Mouse (Mus musculus) ES-E14 (cell line): Measurements from ENCODE around the gene Msi2. TPM values are rescaled to one million over a fixed set of nuclear protein-coding genes. Genes with fewer than 3 reads are reported as not detected.
A peak's percentile ranks its signal among the peaks of the same experiment; 100 is the strongest.

ENCODE experiments used
- DNase-seq: peaks from one replicate; pipeline ENCODE4 v3.0.0-alpha.2; 2013; ENCODE audit warnings: low read depth, low spot score
- H3K27ac ChIP-seq: 2 replicates; pipeline ENCODE4 v1.5.1; 2012; ENCODE audit warnings: low read depth, mild to moderate bottlenecking, low read length, moderate library complexity, mixed read lengths; ENCODE audit not compliant: poor library complexity, insufficient read depth, severe bottlenecking
- H3K36me3 ChIP-seq: 2 replicates; pipeline ENCODE4 v1.6.1; 2012; ENCODE audit warnings: mild to moderate bottlenecking, low read length, moderate library complexity, mixed read lengths; ENCODE audit not compliant: control insufficient read depth, poor library complexity, insufficient read depth, severe bottlenecking
- H3K4me1 ChIP-seq, 2 experiments: fragments of 150-350 bp in 1 of 2; sonication (generic) in 1 of 2; 2 replicates each; pipeline ENCODE4 v1.6.1; 2012; ENCODE audit warnings: low read length in 2 of 2, mild to moderate bottlenecking in 1 of 2, mixed read lengths in 1 of 2; ENCODE audit not compliant: control insufficient read depth in 2 of 2, insufficient read depth in 2 of 2, poor library complexity in 1 of 2
- H3K4me3 ChIP-seq, 2 experiments: fragments of 150-350 bp in 1 of 2; sonication (generic) in 1 of 2; 2 replicates each; pipeline ENCODE4 v1.5.1; 2012; ENCODE audit warnings: low read length in 2 of 2, low read depth in 1 of 2, mild to moderate bottlenecking in 1 of 2, mixed read lengths in 1 of 2; ENCODE audit not compliant: insufficient read depth in 1 of 2, poor library complexity in 1 of 2, severe bottlenecking in 1 of 2
- H3K9ac ChIP-seq: 2 replicates; pipeline ENCODE4 v1.6.1; 2012; ENCODE audit warnings: low read depth, mild to moderate bottlenecking, low read length, mixed read lengths; ENCODE audit not compliant: poor library complexity, insufficient read depth, severe bottlenecking
- H3K9me3 ChIP-seq: fragments of 150-350 bp; sonication (generic); 2 replicates; pipeline ENCODE4 v1.6.1; 2012; ENCODE audit warnings: low read depth, mild to moderate bottlenecking, low read length; ENCODE audit not compliant: control insufficient read depth, insufficient read depth
- CHD2 ChIP-seq: IDR thresholded peaks from 2 replicates; pipeline ENCODE4 v1.6.1; 2014; ENCODE audit warnings: mild to moderate bottlenecking, low read depth, low read length, inconsistent platforms
- HCFC1 ChIP-seq: IDR thresholded peaks from 2 replicates; pipeline ENCODE4 v1.6.1; 2012; ENCODE audit warnings: low read length, inconsistent platforms, borderline replicate concordance; ENCODE audit not compliant: insufficient read depth
- MAFK ChIP-seq: IDR thresholded peaks from 2 replicates; pipeline ENCODE4 v1.6.1; 2014; ENCODE audit warnings: mild to moderate bottlenecking, low read depth, low read length, inconsistent platforms; ENCODE audit not compliant: insufficient read depth
- ZC3H11A ChIP-seq: IDR thresholded peaks from 2 replicates; pipeline ENCODE4 v1.6.1; 2012; ENCODE audit warnings: low read depth, mild to moderate bottlenecking, inconsistent platforms, low read length, borderline replicate concordance
- ZNF384 ChIP-seq: IDR thresholded peaks from 2 replicates; pipeline ENCODE4 v1.6.1; 2012; ENCODE audit warnings: low read depth, low read length, inconsistent platforms
- in situ Hi-C, 2 experiments: fragments of 600-800 bp; cut with MboI; formaldehyde crosslinking; loops; one replicate each; pipeline ENCODE4 v1.15.1; 2025; ENCODE audit warnings: low sequenced_read_pairs in 2 of 2, inconsistent platforms in 1 of 2; ENCODE audit not compliant: unreplicated experiment in 2 of 2
- total RNA-seq: library from RNA; depleted of rRNA; stranded (reverse); fragments of 300-350 nt; gene quantifications from 2 replicates; pipeline ENCODE4 v1.2.3, GENCODE M21; 2012

Gene Msi2
- total RNA-seq, 1 experiment, result 66.4 TPM

DNA sequence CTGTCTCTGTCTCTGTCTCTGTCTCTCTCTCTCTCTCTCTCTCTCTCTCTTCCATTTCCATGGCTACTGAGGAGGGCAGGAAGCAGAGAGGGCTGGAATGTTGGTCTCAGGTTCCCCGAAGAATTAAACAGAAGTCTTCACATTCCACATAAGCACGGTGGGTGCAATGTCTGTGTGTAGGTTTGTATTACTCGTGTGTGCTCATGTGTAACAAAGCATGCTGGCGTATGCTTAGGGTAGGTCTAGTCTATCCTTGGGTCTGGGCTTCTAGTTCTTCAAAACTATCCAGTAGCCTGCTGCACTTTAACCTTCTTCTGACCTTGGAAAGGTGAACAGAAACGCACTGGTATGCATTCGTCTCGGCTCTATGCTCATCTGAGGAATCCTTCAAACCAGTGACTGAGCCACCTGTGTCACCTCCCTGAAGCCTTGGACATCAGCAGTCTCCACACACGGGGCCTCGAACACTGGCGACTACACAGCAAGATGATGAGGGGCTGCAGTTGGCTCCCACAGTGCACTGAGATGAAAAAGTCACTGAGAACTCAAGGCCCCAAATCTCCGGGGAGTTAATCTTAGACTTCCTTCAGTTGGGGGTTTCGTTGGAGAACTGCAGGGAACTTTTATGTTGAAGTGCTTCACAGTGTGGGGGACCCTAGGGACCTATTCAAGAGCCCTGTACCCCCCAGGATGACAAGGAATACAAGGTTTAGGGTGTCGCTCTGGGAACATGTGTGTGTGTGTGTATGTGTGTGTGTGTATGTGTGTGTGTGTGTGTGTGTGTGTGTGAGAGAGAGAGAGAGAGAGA lies 123.3 kb downstream of the Msi2 start:
- Histone ChIP-seq H3K4me1 (peaks cover 14 to 22% of the 10 kb centered on the region in 2 experiments), H3K36me3 (peaks cover 2% of the 10 kb centered on the region; the same call in 1 of the 2 replicates), H3K27ac (no peak overlapping the region), H3K9ac (no peak overlapping the region), H3K9me3 (no peaks in the 10 kb centered on the region), H3K4me3 (no peak overlapping the region)
- DNase-seq, result no peak
- in situ Hi-C loops, result no loop called here
- TF ChIP-seq ZC3H11A (no peak), CHD2 (no peak), HCFC1 (no peak), MAFK (no peak), ZNF384 (no peak)

DNA sequence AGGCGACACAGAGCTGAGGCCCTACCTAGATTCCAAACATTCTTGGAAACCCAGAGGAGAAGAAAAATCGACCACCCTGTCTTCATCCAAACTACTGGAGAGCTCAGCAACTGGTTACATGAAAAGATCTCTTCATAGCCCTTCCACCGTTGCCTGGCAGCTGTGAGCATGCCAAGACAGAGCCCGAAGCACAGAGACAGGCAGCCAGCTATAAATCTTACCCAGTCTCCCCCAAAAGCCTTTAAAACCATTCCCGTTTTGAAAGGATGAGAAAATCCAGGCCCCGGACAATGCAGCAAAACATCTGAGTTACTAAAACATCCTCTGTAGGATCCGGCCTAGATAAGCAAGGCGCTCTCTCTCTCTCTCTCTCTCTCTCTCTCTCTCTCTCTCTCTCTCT lies 124.3 kb downstream of the Msi2 start:
- Histone ChIP-seq H3K4me3 (no peak overlapping the region), H3K36me3 (peaks cover 3% of the 10 kb centered on the region; the same call in 1 of the 2 replicates), H3K4me1 (peaks cover 13 to 17% of the 10 kb centered on the region in 2 experiments), H3K9me3 (no peaks in the 10 kb centered on the region), H3K9ac (no peak overlapping the region; the same call in 1 of the 2 replicates), H3K27ac (no peak overlapping the region; the same call in 1 of the 2 replicates)
- peak; percentile 37 for DNase-seq
- in situ Hi-C loops, result no loop called here
- no peak for TF ChIP-seq CHD2

DNA sequence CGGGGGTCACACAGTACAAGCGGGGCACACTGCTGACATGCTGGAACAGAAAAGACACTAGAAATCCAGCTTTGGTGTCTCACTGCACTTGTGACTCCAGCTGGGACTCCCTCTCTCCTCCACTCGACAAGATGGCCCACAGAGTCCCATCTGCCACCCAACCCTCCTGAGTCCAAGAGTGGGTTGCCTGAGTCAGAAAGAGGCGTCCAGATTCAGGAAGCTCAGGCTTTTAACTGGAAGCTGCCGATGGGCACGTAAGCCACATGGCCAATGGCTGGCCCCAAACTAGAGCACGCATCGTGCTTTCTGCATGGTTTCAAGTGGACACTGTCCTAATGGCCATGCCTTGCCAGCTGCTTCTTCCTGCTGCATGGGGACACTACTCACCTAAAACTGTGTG lies 126.2 kb downstream of the Msi2 start:
- Histone ChIP-seq H3K36me3 (peaks cover 8% of the 10 kb centered on the region; the same call in 1 of the 2 replicates), H3K9me3 (no peaks in the 10 kb centered on the region), H3K9ac (no peak overlapping the region), H3K4me3 (no peak overlapping the region), H3K4me1 (peaks cover 10 to 11% of the 10 kb centered on the region in 2 experiments), H3K27ac (no peak overlapping the region)
- in situ Hi-C loops, result no loop called here
- TF ChIP-seq HCFC1 (no peak), MAFK (no peak), CHD2 (no peak), ZNF384 (no peak), ZC3H11A (no peak)
- DNase-seq, result no peak

- H3K4me1 ChIP-seq, result peaks cover 10% of the 10 kb centered on the region in 2 experiments
- H3K36me3 ChIP-seq, result peaks cover 8% of the 10 kb centered on the region; the same call in 1 of the 2 replicates
- no peak overlapping the region for H3K4me3 ChIP-seq
- in situ Hi-C loops, result no loop called here
- no peak for DNase-seq
- H3K27ac ChIP-seq, result no peak overlapping the region
- no peaks in the 10 kb centered on the region for H3K9me3 ChIP-seq
- H3K9ac ChIP-seq, result no peak overlapping the region
- TF ChIP-seq MAFK (0 out of 2 replicates have a peak, but pooled peaks have one; percentile 27), ZNF384 (no peak)
Observed at GRCm38 (mm10) chr11:88590647-88591046, 127.7 kb downstream of the Msi2 start.

DNA sequence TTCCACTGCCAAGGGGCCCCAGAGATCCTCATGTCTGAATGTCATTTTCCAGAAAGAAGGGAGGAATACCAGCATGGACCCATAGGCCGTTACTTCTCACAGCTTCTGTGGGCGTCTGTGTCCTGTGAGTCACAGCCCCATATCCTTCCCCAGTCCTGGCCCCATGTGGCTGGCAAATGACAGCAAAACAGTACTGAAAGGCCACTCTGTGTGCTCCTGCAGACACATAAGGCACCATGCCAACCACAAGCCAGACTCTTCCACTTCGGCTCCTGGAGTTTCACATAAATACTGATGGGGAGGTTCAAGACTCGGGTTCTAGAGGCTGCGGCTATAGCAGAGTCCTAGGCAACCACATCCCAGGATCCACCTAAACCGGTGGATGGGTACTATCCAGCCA lies 128.7 kb downstream of the Msi2 start:
- H3K9me3 ChIP-seq, result no peaks in the 10 kb centered on the region
- no peak overlapping the region for H3K4me3 ChIP-seq
- in situ Hi-C loops, result no loop called here
- no peak for DNase-seq
- TF ChIP-seq MAFK (no peak), HCFC1 (no peak), ZNF384 (no peak), ZC3H11A (no peak), CHD2 (no peak)
- H3K27ac ChIP-seq, result no peak overlapping the region
- no peak overlapping the region for H3K9ac ChIP-seq
- peaks cover 5 to 9% of the 10 kb centered on the region in 2 experiments for H3K4me1 ChIP-seq
- H3K36me3 ChIP-seq, result peaks cover 8% of the 10 kb centered on the region; the same call in 1 of the 2 replicates
